Mouse (Mus musculus) urinary bladder, adult 18-20 months (tissue): ENCODE data around the gene Slc16a5.

Source experiments
- DNase-seq, 2 experiments: peaks; one replicate each; pipeline ENCODE4 v3.0.0; 2022; ENCODE audit warnings: low spot score in 2 of 2, mixed read lengths in 2 of 2

The Slc16a5 gene

DNA sequence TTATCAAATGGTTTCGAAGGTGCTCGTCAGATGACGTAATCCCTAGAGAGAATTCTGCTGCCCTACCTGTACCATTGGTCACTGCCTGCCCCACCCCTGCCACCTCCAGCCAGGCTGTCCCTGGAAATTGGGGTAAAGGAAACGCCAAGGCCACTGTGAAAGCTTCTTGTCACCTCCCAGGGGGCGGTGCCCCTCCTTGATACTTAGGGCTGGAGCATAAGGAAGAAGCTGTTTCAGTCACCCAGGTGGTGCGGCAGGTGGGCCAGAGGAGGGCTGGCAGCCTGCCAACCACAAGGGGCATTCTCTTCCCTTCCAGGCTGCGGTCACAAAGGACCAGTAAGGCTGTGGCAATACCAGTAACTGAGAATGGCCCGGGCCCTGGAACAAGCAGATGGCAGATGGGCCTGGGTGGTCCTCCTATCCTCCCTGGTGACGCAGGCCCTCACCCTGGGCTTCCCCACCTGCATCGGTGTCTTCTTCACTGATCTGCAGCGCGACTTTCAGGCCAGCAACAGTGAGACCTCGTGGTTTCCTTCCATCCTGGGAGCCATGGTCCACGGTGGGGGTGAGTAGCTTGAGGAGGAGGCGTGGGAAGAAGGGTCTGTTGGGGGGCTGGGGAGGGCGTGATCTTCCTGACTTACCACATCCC, at the start of gene Slc16a5:
Gene Slc16a5, plus strand, starts transcription at position 232 of the 649 bp plus-strand sequence.
- no peak for DNase-seq

DNA sequence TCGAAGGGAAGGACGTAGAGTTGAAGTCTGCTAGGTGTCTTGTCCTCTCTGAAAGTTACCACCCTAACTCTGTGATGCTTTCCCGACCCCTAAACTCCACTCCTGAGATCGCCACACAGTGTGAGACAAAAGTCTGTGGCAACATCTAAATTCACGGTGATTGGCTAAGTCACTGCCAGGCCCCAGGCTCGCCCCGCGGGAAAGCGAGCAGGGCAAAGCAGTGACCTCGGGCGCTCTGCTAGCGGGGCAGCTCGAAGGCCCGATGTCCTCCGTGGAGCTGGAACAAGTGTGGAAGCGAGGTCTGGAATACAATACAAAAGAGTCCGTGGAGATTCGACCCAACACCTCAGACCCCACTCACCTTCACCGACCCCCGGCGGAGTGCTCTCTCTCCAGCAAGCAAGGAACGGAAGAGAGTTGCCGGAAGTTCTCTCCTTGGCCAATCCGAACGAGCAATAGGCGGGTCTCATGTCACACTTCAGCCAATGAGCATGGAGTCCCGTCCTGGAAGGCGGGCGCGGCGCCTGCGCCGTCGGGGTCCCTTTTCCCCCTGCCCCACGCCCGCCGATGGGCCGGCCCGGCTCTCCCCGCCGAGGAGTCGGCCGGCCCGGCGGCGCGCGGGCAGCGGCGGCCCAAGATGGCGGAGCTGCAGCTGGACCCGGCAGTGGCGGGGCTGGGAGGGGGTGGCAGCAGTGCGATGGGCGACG, 42.6 kb upstream of the Slc16a5 start, which contains the start of the genes Atp5h and Kctd2:
Gene Atp5h, minus strand, starts transcription at position 432 of the 707 bp plus-strand sequence.
Gene Kctd2, plus strand, starts transcription at position 598 of the 707 bp plus-strand sequence.
- DNase-seq, result peak; percentile 85 to 94

DNA sequence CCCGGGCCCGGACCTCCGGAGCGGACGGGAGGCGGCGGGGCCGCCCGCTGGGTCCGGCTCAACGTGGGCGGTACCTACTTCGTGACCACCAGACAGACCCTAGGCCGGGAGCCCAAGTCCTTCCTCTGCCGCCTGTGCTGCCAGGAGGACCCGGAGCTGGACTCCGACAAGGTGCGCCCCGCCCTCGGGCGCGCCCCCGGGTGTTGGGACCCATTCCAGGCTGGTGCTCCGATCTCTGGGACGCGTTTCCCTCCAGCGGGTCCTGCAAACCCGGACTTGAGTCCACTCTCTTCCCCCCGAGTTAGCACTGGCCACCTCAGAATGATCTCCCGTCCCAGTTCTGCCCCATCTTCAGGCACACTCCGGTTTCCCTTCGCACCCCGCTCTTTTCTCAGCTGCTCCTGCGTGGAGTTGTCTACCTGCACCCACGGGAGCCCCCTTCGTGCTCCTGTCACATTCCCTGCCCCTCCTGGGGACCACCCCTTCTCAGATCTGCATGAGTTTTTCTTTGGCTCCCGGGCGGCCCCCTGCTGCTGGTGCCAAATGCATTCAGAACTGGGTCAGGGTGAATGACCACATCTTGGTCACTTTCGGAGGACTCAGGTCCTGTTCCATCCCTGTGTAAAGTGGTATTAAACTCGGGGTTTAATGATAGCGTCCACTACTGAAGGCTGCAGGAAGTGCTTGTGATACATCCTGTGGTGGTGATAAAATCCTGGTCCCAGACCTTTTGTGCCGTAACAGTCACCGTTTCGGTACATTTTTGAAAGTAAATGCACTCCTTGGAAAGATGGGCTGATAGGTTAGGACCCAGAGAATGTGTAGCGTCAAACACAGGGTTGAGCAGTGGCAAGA, 41.7 kb upstream of the Slc16a5 start:
- peak; percentile 42 to 53 for DNase-seq

DNA sequence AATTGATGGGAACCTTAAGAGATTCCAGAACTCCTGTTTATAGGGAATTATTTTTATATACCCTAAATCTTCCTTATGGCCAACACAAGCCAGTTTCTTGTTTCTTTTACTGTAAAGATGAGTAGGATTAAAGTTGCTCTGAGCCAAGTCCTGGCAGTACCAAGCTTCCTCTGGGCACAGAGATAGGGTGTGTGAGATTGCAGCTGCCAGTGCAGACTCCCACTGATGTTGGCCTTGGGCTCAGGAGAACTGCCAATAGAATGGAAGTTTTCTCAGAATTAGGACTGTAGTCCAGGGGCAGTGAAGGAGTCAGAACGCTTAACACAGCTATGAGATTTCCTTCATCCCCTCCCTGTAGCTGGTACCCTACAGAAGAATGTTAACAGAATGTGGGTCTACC, 40.9 kb upstream of the Slc16a5 start:
- no peak for DNase-seq

DNA sequence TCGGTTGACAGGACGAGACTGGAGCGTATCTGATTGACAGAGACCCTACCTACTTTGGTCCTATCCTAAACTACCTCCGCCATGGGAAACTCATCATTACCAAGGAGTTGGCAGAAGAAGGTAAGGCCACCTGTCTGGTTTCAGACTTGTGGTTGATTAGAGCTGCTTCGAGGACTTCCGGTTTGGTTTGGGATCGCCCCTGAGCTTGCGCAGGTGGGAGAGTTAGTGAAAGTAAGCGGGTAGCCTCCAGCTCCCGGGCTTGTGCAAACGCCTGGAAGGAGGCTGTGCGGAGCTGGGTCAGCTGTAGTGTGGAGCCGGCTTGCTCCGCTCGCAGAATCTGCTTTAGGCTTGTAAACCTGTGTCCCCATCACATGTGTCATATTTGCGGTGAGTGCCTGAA, 40.3 kb upstream of the Slc16a5 start:
- no peak for DNase-seq

DNA sequence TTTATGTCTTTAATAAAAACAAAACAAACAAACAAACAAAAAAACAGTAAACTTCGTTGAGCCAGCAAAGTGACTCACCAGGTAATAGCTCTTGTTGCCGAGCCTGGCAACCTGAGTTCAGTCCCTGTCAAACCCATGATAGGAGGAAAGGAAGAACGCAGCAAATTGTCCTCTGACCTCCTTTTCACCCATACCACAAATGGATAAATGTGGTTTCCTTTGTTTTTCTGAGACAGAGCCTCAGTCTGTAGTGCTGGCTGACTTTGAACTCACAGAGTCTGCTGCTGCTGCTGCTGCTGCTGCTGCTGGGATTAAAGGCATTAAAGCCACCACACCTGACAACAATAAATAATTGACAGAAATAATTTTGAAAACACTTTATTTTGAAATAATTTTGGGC, 39.2 kb upstream of the Slc16a5 start:
- no peak for DNase-seq

DNA sequence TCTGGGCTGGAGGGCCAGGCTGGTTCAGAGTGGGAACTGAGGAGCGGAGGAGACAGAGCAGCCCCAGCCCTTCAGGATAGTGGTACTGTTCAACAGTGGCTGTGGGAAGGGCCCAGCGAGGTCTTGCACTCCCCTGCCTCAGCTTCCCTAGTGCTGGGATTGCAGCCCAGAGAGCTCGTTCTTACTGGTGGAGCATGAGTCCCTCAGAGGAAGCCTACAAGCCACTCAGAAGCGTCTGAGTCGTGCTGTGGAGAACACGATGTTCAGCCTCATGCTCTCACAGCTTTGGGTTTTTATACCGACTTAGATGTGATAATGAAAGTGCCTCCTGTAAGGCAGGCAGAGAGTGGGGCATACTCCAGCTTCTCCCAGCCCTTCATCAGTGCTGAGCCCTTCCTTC, 37.6 kb upstream of the Slc16a5 start:
- DNase-seq, result no peak

DNA sequence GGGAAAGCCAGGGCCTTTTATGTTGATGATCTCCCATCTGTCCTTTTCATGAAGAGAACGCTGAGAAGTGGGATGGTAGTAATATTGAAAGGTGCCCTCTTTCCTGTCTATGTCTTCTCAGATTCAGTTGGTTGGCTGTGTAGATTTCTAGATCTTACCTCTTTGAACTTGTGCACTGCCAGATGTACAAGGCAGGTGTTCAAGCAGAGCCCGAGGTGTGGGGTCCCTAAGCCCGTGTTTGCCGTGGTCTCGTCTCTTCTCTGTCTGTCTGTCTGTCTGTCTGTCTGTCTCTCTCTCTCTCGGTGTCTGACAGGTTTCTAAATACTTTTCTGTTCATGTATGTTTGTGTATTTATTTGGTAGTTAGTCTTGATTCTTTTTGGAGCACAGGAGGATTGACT, 36.6 kb upstream of the Slc16a5 start:
- no peak for DNase-seq

DNA sequence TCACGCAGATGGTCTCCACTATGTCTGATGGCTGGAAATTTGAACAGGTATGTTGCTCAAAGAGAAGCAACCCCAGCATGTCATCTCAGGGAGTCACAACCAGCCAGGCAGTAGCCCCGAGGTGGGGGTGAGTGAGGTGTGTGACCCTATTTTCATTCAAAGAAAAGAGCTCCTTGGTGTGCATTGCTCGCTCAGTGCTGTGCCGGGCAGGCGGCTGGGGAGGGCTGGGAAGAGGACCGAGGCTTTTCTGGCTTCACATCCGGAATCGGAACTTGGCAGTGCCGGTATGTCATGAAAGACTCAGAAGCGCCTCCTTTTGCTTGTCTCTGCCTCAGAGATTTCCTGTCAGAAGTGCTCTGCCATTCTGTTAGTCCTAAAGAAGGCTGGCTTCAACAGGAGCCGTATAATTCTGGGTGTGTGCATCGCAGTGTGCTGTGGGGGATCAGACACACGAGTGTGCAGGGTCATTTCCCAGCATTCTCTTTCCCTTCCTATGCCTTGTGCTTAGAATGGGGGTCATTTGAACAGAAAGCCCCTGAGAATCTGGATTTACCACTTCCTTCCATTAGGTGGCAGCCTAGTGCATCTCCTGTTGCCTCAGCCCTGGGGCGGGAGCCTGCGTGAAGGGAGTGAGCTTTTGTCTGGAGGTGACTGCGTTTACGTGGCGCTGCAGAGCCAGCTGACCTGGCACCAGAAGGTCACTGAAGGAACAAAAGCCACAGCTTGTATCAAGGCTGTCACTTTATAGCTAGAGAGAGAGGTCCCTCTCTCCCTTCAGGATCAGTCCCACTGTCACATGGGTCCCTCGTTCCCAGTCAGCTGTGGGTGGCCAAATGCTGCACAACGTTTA, 34.6 kb upstream of the Slc16a5 start:
- DNase-seq, result peak; percentile 22 to 40

DNA sequence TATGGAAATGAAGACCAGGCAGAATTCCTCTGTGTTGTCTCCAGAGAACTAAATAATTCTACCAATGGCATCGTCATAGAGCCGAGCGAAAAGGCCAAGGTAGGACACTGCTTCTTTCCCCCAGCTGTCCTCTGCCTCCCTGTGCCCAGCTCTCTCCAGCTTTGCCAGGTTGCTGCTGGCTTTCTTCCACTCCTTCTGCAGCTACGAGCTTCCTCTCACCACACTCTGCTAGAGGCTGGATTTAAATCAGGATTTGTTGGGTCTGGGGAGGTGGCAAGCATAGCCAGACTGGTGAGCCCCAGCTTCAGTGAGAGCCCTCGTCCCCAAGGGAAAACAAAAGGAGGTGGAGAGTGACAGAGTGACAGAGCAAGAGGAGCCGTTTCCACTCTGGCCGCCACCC, 33.0 kb upstream of the Slc16a5 start:
- DNase-seq, result no peak

DNA sequence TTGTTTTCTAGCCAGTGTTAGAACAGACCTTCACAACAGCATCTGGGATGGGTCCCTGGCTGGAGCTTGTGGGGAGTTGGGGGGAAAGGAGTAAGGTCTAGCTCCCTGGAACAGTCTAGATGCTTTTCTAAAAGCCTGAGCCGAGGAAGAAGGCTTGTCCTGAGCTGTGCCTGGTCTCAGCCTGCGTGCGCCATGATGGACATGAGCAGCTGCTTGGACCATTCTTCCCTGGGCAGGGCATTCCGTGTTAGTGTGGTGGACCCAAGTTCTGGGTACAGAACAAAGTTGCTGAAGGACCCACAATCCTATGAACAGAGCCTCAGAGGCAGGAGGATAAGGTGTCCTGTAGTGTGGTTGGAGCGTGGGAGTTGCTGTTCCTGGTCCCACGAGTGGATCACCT, 31.7 kb upstream of the Slc16a5 start:
- no peak for DNase-seq

DNA sequence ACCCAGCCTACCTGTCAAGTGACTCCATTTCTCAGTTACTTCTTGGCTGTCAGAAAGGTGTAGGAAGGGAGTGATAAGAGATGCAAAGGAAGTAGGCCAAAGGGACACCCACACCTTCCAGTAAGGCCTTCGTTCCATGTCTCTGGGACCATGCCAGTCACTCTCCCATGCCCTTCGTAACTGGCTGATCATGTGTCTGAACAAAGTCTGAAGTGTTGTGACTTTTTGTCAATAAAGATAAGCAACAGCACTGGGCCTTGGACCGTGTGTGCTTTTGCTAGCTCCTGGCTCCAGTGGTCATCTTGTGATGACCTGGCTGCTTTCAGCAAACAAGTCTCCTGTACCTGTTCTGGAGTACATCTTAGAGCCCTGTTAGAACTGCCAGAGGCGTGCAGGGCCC, 29.5 kb upstream of the Slc16a5 start:
- no peak for DNase-seq

DNA sequence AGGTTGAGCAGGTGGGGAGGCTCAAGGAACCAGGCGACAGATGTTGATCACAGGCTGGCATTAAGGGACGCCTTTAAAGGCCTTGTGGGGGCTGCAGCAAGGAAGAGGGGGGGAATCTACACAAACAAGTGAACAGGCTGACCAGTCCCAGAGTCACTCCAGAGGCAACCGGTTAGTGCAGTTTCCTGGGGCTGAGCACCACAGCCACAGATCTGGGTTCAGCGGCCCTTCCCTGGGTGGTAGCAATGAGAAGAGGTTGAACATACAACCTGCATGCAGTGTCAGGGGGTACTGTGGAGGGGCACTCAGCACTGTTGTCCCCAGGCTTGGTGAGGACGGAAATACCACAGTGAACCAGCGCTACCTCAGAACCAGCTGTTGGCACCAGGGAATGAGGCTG, 28.9 kb upstream of the Slc16a5 start:
- no peak for DNase-seq

DNA sequence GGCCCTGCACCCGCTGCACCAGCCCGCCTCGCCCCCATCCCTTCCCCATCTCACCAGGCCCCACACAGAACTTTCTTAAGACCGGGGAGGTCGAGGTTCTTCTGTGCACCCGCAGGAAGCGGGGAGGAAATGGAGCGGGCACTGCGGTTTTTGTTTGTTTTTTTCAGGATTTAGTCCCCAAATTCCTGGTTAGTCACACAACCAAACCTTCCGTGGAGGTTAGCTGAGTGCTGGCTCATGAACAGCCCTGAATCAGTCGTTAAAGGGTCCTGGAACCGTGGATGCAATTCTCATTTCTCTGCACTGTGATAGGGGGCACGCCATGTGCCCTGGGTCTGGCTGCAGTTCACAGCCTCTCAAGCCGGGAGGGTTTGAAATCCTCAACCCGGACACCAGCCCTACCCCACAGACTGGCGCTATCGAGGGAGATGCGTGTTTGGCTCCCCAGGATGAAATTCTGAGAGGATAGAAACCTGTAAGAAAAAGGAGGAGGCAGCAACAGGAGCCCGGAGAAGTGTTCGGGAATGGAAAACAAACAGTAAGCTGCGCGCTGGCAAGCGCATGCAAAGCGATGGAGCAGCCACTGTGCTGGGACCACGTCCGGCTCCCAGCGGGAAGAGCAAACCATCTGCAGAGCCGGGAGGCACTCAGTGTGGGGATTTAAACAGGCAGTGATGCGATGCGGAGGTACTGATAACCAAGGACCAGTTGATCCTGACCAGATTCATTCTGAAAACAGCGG, 26.5 kb upstream of the Slc16a5 start:
- no peak for DNase-seq

DNA sequence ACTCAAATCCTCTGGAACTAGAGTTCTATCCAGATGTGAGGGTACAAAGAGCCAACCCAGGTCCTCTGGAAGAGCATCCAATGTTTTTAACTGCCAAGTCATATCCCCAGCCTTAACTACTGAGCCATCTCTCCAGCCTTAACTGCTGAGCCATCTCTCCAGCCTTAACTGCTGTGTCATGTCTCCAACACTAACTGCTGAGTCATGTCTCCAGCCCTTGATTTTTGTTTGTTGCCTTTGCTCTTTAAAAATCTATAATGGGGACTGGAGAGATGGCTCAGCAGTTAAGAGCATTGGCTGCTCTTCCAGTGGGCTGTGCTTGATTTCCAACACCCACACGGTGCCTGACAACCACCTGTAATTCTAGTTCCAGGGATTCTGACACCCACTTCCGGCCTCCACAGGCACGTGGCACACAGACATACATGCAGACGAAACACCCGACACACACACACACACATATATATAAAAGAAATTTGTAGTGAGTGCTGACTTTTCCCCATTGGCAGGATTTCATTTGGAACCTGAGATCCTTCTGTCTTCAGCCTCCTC, 24.6 kb upstream of the Slc16a5 start:
- DNase-seq, result no peak

DNA sequence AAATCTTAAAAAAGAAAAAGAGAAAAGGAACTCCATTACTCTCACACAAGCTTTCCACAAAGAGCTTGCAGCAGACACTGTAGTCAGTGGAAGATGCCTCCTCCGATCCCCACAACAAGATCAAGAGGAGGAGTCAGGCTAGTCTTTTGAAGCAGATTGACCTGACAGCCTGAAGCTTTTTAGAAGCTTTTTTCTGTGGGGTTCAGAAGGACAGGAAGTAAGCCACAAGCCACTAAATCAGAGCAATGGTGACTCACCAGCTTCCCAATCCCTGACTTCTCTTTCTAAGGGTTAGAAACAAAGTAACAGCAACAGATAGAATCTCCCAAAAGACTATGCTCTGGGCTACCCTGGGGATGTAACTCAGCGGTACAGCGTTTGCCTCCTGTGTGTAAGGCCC, 22.9 kb upstream of the Slc16a5 start:
- DNase-seq, result no peak

DNA sequence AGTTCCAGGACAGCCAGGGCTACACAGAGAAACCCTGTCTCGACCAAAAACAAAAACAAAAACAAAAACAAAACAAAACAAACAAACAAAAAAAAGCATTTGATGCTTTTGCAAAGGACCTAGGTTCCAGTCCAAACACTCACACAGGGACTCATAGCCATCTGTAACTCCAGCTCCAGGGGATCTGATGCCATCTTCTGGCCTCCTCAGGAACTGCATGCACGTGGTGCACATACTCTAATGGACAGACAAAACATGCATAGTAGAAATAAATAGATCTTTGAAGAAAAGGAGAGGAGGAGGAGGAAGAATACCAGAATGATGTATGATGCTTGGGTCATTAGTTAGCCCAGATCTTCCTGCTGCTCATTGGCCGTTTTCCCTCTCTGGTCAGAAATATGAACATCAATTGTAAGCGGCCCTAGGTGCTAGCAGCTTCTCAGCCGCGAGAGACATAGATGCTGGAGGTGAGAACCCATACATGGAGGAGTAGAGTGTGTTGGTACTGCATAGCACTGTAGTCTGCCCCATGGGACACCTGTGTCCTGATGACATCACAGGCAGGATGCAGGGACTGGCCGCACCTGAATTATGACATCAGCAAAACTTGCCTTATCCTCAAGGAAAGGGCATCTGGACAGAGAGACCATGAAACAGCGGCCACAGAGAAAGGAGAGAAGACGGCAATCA, 22.2 kb upstream of the Slc16a5 start, which contains the start of gene Trim80:
Gene Trim80, plus strand, starts transcription at position 640 of the 690 bp plus-strand sequence.
- DNase-seq, result no peak

DNA sequence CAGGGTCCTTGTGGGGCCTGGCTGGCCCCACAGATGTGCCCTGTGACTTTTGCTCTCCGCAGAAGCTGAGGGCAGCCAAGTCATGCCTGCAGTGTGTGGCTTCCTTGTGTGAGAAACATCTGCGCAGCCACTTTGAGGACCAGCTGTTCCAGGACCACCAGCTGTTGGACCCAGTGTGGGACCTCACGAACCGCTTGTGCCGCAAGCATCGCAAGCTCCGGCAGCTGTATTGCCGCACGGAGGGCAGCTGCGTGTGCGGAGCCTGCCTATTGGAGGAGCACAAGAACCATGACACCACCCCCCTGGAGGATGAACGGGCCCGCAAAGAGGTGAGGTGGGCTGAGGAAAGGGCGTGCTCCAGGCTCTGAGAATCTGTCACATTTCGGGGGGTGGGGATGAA, 20.9 kb upstream of the Slc16a5 start:
- no peak for DNase-seq

DNA sequence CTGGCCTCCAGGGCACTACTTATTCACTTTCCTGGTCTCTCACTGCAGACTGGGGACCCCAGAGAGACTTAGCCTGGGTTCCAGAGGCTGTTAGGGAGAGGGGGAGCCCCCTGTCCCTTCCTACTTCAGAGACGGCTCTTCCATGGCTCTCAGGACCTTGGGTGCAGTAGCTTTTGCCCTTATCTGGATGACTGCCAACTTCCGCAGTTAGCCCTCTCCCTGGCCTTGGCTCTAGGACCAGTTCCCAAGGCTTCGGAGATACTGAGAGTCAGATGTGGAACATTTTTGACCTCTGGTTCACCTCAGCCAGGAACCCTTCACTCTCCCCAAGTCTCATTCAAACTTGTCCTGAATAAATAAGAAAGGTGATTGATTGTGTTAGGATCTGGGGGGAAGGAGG, 15.4 kb upstream of the Slc16a5 start:
- no peak for DNase-seq
